Mouse (Mus musculus): Measurements from ENCODE around the gene Gm29776.

The Gm29776 gene

DNA sequence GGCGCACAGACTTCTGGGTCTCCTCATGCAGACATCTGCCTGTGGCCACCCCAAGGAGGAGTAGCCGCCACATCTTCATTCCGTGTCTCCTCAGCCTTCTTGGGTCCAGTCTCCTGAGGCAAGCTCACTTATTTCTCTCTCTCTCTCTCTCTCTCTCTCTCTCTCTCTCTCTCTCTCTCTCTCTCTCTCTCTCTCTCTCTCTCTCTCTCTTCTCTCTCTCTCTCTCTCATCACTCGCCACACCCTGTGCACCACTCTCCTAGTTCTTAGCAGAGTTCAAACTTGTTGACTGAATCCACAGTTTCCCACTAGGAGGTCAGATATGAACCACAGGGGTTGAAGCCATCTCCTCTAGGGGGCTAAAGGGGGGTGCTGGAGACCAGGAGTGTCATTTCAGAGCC, at the start of gene Gm29776:
Gm29776 (minus strand) TSS at position 101 of the 400 bp plus-strand sequence.
- in situ Hi-C loops (cut with MboI, MseI), result no loop called here

DNA sequence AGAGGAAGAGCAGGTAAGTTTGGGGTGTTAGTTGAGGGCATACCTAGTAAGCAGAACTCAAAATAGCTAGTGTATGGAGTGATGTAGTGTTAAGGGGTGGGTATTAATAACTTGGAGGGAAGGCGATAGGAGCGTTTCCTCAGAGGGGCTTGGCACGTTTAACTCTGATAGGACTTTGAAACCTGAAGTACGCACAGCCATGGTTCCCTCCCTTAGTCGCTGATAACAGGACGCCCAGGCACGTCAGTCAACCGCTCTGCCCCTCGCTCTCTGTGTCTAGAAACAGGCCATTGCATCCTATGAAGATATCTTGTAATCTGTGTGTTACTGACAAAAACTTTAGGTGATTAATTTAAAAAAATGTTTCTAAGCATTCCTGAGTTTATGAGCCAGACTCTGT, 47.4 kb upstream of the Gm29776 start:
- in situ Hi-C loops (cut with MboI, MseI), result no loop called here

DNA sequence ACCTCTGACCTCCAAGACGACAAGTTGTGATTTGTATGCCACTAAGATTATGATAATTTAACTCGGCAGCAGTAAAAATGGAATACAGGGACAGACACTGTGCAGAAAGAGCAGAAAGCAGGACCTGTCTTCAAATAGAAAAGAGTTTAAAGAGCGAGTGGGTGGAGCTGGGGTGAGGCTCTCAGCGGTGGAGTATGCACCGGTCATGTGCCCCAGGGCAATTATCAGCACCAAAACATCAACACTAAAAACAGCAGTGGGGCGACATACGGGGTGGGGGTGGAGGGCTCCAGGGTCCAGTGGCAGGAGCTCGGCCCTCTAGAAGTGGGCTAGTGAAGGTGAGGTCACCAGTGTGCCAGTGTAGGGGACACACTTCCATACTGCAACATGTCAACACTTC, 45.8 kb upstream of the Gm29776 start:
- in situ Hi-C loops (cut with MboI, MseI), result no loop called here

DNA sequence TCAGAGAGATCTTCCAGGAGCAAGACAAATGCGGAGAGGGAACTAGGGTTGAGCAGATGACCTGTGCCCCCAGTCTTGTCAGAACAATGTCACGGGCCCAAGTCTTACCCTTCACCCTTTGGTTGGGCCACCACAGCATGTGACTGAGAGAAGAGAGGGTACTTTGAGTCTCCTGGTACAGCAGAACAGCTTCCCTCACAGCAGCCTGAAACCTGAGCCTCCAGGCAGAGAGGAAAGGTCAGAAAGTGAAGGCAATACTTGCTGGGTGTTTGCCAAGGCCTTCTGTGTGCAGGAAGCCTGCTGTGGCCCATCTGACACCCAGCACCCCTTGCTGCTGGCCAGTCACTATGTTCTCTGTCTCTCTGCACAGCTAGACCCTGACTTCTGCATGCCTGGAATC, 43.7 kb upstream of the Gm29776 start:
- in situ Hi-C loops (cut with MboI, MseI), result no loop called here

DNA sequence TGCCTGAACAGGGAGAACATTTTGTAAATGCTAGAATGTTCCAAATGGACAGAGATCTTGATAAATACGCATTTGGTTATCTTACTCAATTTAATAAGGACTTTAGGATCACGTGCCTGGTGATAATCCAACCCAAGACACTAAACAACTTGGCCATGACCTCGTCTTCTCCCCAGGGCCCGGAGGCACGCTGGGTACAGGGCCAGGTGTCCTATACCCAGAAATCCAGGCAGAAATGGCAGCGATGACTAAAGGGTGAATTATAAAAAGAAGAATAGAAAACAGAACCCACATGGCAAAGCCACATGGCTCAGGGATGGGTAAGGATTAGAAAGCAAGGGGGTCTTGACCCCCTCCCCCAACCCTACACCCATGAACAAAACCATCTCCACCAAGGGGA, 43.1 kb upstream of the Gm29776 start:
- in situ Hi-C loops (cut with MboI, MseI), result no loop called here

DNA sequence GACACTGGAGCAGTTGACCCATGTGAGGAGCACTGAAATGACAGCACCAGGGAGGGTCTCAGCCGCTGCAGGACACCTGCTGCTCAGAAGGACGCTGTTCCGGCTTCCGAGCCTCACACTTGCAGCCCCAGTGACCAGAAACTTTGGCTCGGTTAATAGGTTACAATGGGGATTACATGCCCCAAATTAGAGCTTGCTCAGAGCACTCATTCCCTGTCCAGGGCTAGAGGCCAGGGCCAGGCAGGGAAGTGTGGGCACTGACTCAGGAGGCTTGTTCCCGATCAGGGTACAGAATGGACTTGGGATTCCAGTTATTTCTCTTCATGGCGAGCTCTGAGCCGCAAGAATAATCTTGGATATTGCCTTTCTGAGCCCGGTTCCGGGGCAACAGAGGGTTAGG, 39.0 kb upstream of the Gm29776 start:
- in situ Hi-C loops (cut with MboI, MseI), result no loop called here

DNA sequence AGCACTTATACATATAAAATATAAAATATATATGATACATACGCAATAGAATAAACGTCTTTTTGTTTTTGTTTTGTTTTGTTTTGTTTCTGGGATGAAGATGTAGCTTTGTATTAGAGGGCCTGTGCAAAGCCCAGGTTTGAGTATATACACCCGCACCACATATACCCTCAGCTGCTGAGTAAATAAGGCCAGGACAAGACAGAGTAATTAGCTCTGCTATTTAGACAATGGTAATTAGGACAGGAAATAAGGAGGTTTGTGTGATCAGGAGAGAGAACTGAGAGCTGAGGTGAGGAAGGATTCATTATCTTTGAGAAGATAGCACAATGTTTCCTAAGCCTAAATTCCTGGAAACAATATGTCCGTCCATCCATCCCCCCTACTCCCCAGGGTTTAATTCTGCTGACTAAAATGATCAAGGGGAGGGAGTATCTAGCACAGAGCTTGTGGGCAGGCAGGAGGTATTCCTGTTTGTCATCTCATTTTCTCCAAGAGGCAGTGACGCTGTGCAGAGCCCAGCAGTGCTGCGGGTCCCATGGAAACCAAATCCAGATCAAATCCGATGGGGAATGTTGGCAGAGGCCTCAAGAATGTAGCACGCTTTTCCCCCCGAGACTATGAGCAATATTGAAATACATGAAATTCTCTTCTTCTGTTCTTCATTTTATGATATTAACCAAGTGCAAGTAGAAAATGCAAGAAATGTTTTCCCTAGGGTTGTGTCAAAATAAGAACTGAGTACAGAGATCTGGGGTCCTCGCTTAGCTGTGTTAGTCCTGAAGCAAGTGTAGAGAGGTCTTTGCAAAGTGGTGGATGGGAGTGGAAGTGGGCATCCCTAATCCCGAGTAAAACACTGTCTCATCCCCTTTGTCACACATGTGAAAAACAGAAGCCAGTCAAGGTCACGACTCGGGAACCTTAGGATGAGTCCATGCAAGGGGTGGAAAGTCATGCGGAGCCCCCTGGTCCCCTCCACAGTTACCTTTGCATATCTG, 38.2 kb upstream of the Gm29776 start:
- in situ Hi-C loops (cut with MboI, MseI), result no loop called here

- in situ Hi-C loops (cut with MboI, MseI), result no loop called here
These were observed 36.6 kb upstream of the Gm29776 start for GRCm38 (mm10) chr14:54735221-54735620.

DNA sequence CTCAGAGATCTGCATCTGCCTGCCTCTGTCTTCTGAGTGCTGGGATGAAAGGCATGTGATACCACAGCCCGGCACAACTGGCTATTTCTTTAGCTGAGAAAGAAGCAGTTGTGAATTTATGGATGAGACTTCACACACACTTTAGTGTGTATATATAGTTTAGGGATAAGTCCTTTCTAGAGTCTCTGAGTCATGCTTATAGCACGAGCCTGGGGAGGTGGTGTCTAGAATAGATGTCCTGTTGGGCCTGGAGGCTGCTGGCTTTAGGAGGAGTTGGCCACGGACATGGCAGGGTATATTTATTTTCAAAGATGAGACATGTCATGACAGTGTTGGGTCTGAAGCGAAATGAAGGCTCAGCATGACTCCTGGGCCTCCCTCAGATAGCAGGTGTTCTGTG, 35.4 kb upstream of the Gm29776 start:
- in situ Hi-C loops (cut with MboI, MseI), result no loop called here

DNA sequence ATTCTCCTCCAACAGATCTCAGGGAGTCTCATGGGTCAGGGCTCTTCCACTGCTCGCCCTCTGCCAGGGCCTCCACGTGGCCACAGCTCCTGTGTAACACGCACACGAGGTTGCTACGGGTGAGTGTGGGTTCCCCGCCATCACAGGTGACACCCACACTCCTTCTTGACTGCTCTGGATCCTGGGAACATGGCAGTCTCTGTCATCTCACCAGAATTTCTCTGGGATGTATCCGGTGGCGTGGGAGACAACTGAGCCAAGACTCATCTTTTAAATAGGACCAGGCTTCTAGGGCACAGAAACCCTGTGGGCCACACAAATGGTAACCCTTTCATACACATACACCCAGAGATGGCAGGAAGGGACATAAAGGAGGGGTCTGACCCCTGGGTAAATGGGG, 33.6 kb upstream of the Gm29776 start:
- in situ Hi-C loops (cut with MboI, MseI), result no loop called here

DNA sequence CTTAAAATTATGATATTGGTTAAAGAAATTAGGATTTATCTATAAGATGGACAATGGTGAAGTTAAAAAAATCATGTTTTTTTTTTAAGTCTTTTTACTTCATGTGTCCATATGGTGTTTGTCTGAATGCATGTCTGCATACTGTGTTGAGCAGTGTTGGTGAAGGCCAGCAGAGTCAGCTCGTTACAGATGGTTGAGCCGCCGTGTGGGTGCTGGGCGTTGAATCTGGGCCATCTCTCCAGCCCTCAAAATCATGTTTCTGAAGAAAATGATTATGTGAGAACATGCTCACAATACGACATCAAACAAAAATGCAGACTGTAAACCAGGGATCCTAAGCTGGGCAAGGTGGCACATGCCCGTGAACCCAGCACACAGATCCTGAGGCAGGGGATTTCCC, 31.7 kb upstream of the Gm29776 start:
- in situ Hi-C loops (cut with MboI, MseI), result no loop called here

DNA sequence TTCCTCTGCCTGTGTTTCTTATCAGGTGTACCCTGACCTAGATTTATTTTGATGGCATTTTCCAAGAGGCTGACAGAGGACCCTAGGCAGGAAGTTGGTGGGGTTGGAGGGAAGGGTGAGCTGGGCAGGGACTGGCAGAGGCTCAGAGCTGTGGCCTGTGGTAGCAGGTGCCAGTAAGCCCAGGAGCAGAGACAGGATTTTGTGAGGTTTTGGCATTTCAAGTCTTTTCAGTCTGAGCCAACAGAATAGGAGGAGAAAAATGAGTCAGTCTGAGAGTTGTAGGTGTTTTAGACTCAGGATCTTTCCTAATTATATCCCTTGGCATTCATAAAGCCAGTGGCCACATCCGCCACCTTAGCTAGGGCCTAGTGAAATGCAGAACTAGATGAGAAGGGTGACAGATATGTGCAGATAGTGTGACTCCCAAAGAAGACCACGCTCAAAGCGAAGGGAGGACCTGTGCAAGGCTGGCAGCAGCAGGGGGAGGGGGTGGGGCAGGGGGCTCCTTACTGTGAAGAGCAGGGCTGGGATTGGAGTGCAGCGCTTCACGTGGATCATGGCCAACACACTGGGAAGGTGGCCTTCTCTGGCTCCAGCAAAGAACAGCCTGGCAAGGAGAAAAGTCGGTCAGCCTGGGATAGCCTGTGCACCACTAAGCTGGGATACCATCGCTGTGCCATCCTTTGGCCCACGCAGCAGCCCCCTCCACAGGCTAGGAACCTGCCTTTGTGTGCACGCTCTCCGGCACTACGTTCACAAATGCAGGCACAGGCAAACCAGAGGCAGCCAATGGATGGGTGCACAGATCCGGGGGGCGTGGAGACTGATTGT, 30.4 kb upstream of the Gm29776 start:
- in situ Hi-C loops (cut with MboI, MseI), result no loop called here

DNA sequence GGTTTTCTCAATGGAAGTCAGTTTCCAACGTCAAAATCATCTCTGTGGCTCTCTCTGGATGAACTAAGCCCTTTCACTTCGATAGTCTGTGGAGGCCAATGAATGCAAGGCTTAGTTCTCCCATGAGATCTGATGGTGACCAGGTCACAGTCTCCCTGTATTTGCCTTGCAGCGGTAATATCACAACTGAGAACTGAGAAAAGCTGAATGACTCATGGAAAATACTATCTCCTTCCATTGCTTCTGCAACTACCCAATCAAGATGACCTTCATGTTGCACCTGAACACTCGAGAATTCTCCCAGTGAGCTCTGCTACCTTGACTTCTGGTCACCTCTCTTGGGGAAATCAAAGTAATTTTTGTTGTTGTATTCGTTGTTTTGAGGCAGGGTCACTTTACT, 28.9 kb upstream of the Gm29776 start:
- in situ Hi-C loops (cut with MboI, MseI), result no loop called here

GRCm38 (mm10) chr14:54724049-54724448, 25.4 kb upstream of the Gm29776 start:
- in situ Hi-C loops (cut with MboI, MseI), result no loop called here

- in situ Hi-C loops (cut with MboI, MseI), result no loop called here
These were observed 23.1 kb upstream of the Gm29776 start for GRCm38 (mm10) chr14:54721711-54722110.

- in situ Hi-C loops (cut with MboI, MseI), result no loop called here
These were observed 22.2 kb upstream of the Gm29776 start for GRCm38 (mm10) chr14:54720654-54721350.

- in situ Hi-C loops (cut with MboI, MseI), result no loop called here
These were observed 21.4 kb upstream of the Gm29776 start for GRCm38 (mm10) chr14:54720041-54720440.

DNA sequence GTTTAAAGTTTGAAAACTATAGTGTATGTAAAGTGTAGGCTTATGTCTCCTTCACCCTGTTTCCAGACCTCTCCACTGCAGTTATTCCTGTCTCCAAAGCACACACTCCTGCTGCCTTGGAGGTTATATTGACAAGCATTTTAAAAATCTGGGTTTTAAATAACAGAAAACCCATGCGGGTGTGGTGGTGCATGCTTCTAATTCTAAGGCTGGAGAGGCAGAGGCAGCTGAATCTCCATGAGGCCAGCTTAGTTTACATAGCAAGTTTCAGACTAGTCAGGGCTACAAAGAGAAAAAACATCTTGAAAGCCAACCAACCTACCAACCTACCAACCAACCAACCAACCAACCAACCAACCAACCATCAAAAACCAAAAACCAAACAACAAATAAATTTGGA, 16.8 kb upstream of the Gm29776 start:
- in situ Hi-C loops (cut with MboI, MseI), result no loop called here

DNA sequence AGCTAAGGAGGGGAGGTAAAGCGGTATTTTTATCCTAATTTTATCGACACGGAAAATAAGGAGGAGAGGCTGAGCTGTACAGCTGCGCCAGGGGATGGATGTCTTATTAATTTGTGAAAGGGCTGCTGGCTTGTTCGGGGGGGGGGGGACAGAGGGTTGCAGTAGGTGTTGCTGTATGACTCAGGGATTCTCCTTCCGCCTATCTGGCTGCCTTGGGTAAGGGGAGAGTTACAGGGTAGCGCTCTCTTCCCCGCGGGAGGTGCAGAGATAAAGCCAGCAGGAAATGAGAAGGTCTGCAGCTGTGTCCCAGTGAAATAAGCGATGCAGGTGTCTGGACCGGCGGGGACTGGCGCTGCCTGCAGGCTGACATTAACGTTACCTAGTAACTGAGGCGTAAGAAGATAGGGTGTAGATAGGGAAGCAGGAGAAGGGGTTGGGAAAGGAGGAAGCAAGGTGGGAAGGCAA, 16.0 kb upstream of the Gm29776 start:
- in situ Hi-C loops (cut with MboI, MseI), result loop anchor here (5.0 kb wide), 1 partner anchor 73 kb away; no protein-coding TSS in a partner anchor

DNA sequence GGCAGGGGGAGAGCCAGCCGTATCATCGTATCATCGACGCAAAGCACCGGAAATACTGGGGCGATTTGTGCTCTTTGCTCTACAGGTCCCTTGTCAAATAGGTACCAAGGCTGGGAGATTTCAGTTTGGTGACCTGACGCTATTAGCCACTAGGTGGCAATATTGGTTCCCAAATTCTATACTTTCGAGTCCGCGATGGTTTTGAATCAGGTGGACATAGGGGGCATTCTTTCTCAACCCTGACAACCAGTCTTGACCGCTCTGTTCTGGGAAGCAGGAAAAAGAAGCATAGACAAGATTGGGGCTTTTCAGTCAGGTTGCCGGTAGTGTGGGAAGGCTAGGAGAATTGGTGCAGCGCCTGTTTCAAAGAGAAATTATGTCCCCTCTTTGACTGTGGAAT, 15.5 kb upstream of the Gm29776 start:
- in situ Hi-C loops (cut with MboI, MseI), result loop anchor here (5.0 kb wide), 1 partner anchor 73 kb away; no protein-coding TSS in a partner anchor

GRCm38 (mm10) chr14:54712861-54713260, 14.2 kb upstream of the Gm29776 start:
- in situ Hi-C loops (cut with MboI, MseI), result loop anchor here (5.0 kb wide), 1 partner anchor 74 kb away; no protein-coding TSS in a partner anchor

- in situ Hi-C loops (cut with MboI, MseI), result loop anchor here (5.0 kb wide), 1 partner anchor 75 kb away; no protein-coding TSS in a partner anchor
These were observed 13.4 kb upstream of the Gm29776 start, which contains the start of gene Cebpe for GRCm38 (mm10) chr14:54712074-54712473. Cebpe (minus strand) TSS chr14:54712174.
